ENCODE assay signal across 11 mouse cellular contexts in the genomic region with DNA sequence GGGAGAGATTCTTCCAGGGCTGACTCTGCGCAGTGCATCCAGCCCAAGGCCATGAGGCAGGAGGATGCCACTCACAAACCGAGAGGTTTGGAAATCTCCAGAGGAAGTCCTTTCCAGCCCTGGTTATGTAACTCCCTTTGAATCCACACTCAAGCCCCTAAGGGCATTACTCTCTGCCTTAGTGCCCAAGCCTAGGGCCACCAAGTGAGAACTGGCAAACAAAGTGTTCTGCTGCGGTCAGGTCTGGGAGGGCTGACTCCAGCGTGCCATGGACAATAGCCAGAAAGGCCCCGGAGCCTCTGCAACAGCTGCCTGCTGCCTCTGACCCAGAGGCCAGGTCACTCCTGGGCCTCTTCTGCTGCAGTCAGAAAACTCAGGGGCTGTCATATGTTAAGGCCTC. TPM values are rescaled to one million over a fixed set of nuclear protein-coding genes. Genes with fewer than 3 reads are reported as not detected.
DNase-seq lines count a peak whose midpoint lies in the region; ATAC-seq and TF ChIP-seq lines count a peak whose summit lies in the region.
"Had no signal": no experiment of that assay in that cellular context is flagged by ENCODE, and none has a peak within 500 bp of the region (broad histone marks: within the 10 kb centered on the region; RNA-seq: fewer than 3 reads in every experiment).

No protein-coding gene starts in this region.

- 0 out of 2 replicates have a peak, but pooled peaks have one; percentile 5 for ATAC-seq in hindbrain, embryonic 13.5 days (ENCODE audit: low FRiP score)
- no peak for ATAC-seq in hindbrain, embryonic 11.5 days (ENCODE audit: low FRiP score)
- peak; percentile 52 for ATAC-seq in lung, postnatal 0 days
- ATAC-seq in forebrain, embryonic 16.5 days = no peak

- no peak for TF ChIP-seq CTCF in lung, postnatal 0 days (IDR thresholded peaks at IDR 0.05)

- intact Hi-C loops in left cerebral cortex, postnatal 4 days (cut with DNase I) = no loop called here

- peaks cover 15% of the 10 kb centered on the region for H3K4me1 ChIP-seq in hindbrain, embryonic 13.5 days (replicated peaks)
- H3K4me1 ChIP-seq in hindbrain, embryonic 11.5 days (replicated peaks; ENCODE audit: control insufficient read depth, insufficient read depth, low read length) = no peaks in the 10 kb centered on the region
- H3K4me1 ChIP-seq in lung, postnatal 0 days (ENCODE audit: insufficient read depth, low read depth, low read length) = no peaks in the 10 kb centered on the region; the same call in 1 of the 2 replicates
- H3K4me1 ChIP-seq in forebrain, embryonic 16.5 days (replicated peaks; ENCODE audit: control insufficient read depth, insufficient read depth, low read length) = peaks cover 8% of the 10 kb centered on the region

- H3K36me3 ChIP-seq in hindbrain, embryonic 13.5 days = no peaks in the 10 kb centered on the region
- H3K36me3 ChIP-seq in hindbrain, embryonic 11.5 days (ENCODE audit: control insufficient read depth, insufficient read depth, low read length) = no peaks in the 10 kb centered on the region
- no peaks in the 10 kb centered on the region for H3K36me3 ChIP-seq in lung, postnatal 0 days (ENCODE audit: insufficient read depth, low read length)
- no peaks in the 10 kb centered on the region for H3K36me3 ChIP-seq in forebrain, embryonic 16.5 days (ENCODE audit: control insufficient read depth, insufficient read depth)
- H3K36me3 ChIP-seq: limb, embryonic 12.5 days had no signal

- H3K9ac ChIP-seq in hindbrain, embryonic 13.5 days = no peak overlapping the region
- H3K9ac ChIP-seq in hindbrain, embryonic 11.5 days (ENCODE audit: low read depth, low read length) = no peak overlapping the region
- no peak overlapping the region for H3K9ac ChIP-seq in lung, postnatal 0 days (replicated peaks; ENCODE audit: low read depth)
- no peak overlapping the region for H3K9ac ChIP-seq in forebrain, embryonic 16.5 days (replicated peaks; ENCODE audit: low read depth, low read length)
- H3K9ac ChIP-seq: limb, embryonic 12.5 days had no signal

- no peak overlapping the region for H3K27ac ChIP-seq in hindbrain, embryonic 13.5 days
- H3K27ac ChIP-seq in hindbrain, embryonic 11.5 days (ENCODE audit: low read depth, low read length) = no peak overlapping the region
- no peak overlapping the region for H3K27ac ChIP-seq in lung, postnatal 0 days (ENCODE audit: low read length)
- H3K27ac ChIP-seq in forebrain, embryonic 16.5 days (ENCODE audit: low read length) = no peak overlapping the region
- H3K27ac ChIP-seq: limb, embryonic 12.5 days had no signal

- H3K27me3 ChIP-seq in hindbrain, embryonic 13.5 days = no peaks in the 10 kb centered on the region
- H3K27me3 ChIP-seq in hindbrain, embryonic 11.5 days (ENCODE audit: control insufficient read depth, insufficient read depth, low read length) = no peaks in the 10 kb centered on the region
- H3K27me3 ChIP-seq in lung, postnatal 0 days (replicated peaks; ENCODE audit: insufficient read depth, low read length) = no peaks in the 10 kb centered on the region
- no peaks in the 10 kb centered on the region for H3K27me3 ChIP-seq in forebrain, embryonic 16.5 days (replicated peaks; ENCODE audit: control insufficient read depth, insufficient read depth, low read length)
- H3K27me3 ChIP-seq: limb, embryonic 12.5 days had no signal

- 64% methylated on average over 5 of the region's 5 CpGs for WGBS in hindbrain, embryonic 13.5 days
- WGBS in hindbrain, embryonic 11.5 days = 66% methylated on average over 5 of the region's 5 CpGs
- 49% methylated on average over 5 of the region's 5 CpGs for WGBS in lung, postnatal 0 days
- WGBS in forebrain, embryonic 16.5 days = 77% methylated on average over 5 of the region's 5 CpGs

- no peaks in the 10 kb centered on the region for H3K9me3 ChIP-seq in hindbrain, embryonic 13.5 days
- no peaks in the 10 kb centered on the region for H3K9me3 ChIP-seq in hindbrain, embryonic 11.5 days (ENCODE audit: control insufficient read depth, low read length)
- no peaks in the 10 kb centered on the region for H3K9me3 ChIP-seq in lung, postnatal 0 days (ENCODE audit: low read length)
- no peaks in the 10 kb centered on the region for H3K9me3 ChIP-seq in forebrain, embryonic 16.5 days (ENCODE audit: control insufficient read depth, low read length)
- H3K9me3 ChIP-seq: limb, embryonic 12.5 days had no signal

- no peak overlapping the region for H3K4me2 ChIP-seq in hindbrain, embryonic 13.5 days
- no peak overlapping the region for H3K4me2 ChIP-seq in hindbrain, embryonic 11.5 days (replicated peaks; ENCODE audit: low read depth, low read length)
- no peak overlapping the region for H3K4me2 ChIP-seq in lung, postnatal 0 days (replicated peaks; ENCODE audit: low read depth, low read length)
- H3K4me2 ChIP-seq in forebrain, embryonic 16.5 days (ENCODE audit: low read length) = no peak overlapping the region
- H3K4me2 ChIP-seq: limb, embryonic 12.5 days had no signal

- no peak overlapping the region for H3K4me3 ChIP-seq in hindbrain, embryonic 13.5 days
- no peak overlapping the region for H3K4me3 ChIP-seq in hindbrain, embryonic 11.5 days (ENCODE audit: low read depth, low read length)
- no peak overlapping the region for H3K4me3 ChIP-seq in lung, postnatal 0 days (ENCODE audit: low read depth, low read length)
- no peak overlapping the region for H3K4me3 ChIP-seq in forebrain, embryonic 16.5 days (replicated peaks; ENCODE audit: low read length)
- H3K4me3 ChIP-seq: limb, embryonic 12.5 days had no signal

- no peak for TF ChIP-seq EP300 in lung, postnatal 0 days (IDR thresholded peaks at IDR 0.05)

- no peak for DNase-seq in hindbrain, embryonic 11.5 days (ENCODE audit: low spot score)
- DNase-seq in adrenal gland, adult 18-20 months (ENCODE audit: low spot score in 2 of 2) = peak; percentile 40 to 43
- DNase-seq in gastrocnemius, adult 8-10 months (ENCODE audit: low spot score in 2 of 2) = peak; percentile 12 to 35
- DNase-seq in lung, postnatal 0 days (ENCODE audit: low spot score) = peak; percentile 59
- no peak for DNase-seq in left cerebral cortex, postnatal 4 days
- no peak for DNase-seq in neural tube, embryonic 10.5 days (ENCODE audit: extremely low spot score, low spot score)
- DNase-seq: right cerebral cortex, postnatal 25 days; thymus, postnatal 4 days had no signal

RNA-seq across cellular contexts. Expression of gene Thrsp, which starts 1.2 kb away (rescaled TPM):
- 1.8 and 2.6 TPM in 2 replicates for polyA plus RNA-seq in hindbrain, embryonic 13.5 days (2015; fragmentation: Nextera tagmentation; extraction: Ambion mirVana)
- 0.17 and 0.35 TPM in 2 replicates for polyA plus RNA-seq in hindbrain, embryonic 11.5 days (2014; fragmentation: Nextera tagmentation; extraction: Ambion mirVana)
- total RNA-seq in adrenal gland, adult 18-20 months (2021) = 1,000 to 10,000 TPM in 1 of 2 experiments, 100 to 1,000 TPM in 1; 976 to 2,135 TPM
- total RNA-seq in gastrocnemius, adult 8-10 months (2022) = 10 to 100 TPM in 3 of 4 experiments, 1 to 10 TPM in 1; 9.5 to 19.3 (median 15.2) TPM
- polyA plus RNA-seq in lung, postnatal 0 days (2015; fragmentation: Nextera tagmentation; extraction: Ambion mirVana) = 2.4 and 2.5 TPM in 2 replicates
- 1 to 10 TPM; 2.4 to 2.6 TPM for total RNA-seq in left cerebral cortex, postnatal 4 days (2021)
- polyA plus RNA-seq in forebrain, embryonic 16.5 days (2015; fragmentation: Nextera tagmentation; extraction: Ambion mirVana) = 4.6 and 5.3 TPM in 2 replicates

RNA-seq across cellular contexts. Expression of gene Ndufc2, which starts 18.9 kb away (rescaled TPM):
- polyA plus RNA-seq in hindbrain, embryonic 13.5 days (2015; fragmentation: Nextera tagmentation; extraction: Ambion mirVana) = 445 and 471 TPM in 2 replicates
- polyA plus RNA-seq in hindbrain, embryonic 11.5 days (2014; fragmentation: Nextera tagmentation; extraction: Ambion mirVana) = 344 and 352 TPM in 2 replicates
- 100 to 1,000 TPM; 276 to 365 TPM for total RNA-seq in adrenal gland, adult 18-20 months (2021)
- total RNA-seq in gastrocnemius, adult 8-10 months (2022) = 100 to 1,000 TPM; 261 to 279 (median 268) TPM
- polyA plus RNA-seq in lung, postnatal 0 days (2015; fragmentation: Nextera tagmentation; extraction: Ambion mirVana) = 461 and 535 TPM in 2 replicates
- 100 to 1,000 TPM; 249 to 255 TPM for total RNA-seq in left cerebral cortex, postnatal 4 days (2021)
- polyA plus RNA-seq in forebrain, embryonic 16.5 days (2015; fragmentation: Nextera tagmentation; extraction: Ambion mirVana) = 398 and 425 TPM in 2 replicates

RNA-seq across cellular contexts. Expression of gene Kctd14, which starts 32.4 kb away (rescaled TPM):
- polyA plus RNA-seq in hindbrain, embryonic 13.5 days (2015; fragmentation: Nextera tagmentation; extraction: Ambion mirVana) = 1.1 and 1.5 TPM in 2 replicates
- polyA plus RNA-seq in hindbrain, embryonic 11.5 days (2014; fragmentation: Nextera tagmentation; extraction: Ambion mirVana) = 0.46 and 0.85 TPM in 2 replicates
- total RNA-seq in adrenal gland, adult 18-20 months (2021) = 1 to 10 TPM; 1.5 to 2.0 TPM
- total RNA-seq in gastrocnemius, adult 8-10 months (2022) = under 1 TPM in 1 of 4 experiments, not detected in 3; 0.17 TPM
- 4.8 and 6.7 TPM in 2 replicates for polyA plus RNA-seq in lung, postnatal 0 days (2015; fragmentation: Nextera tagmentation; extraction: Ambion mirVana)
- total RNA-seq in left cerebral cortex, postnatal 4 days (2021) = 1 to 10 TPM in 1 of 2 experiments, under 1 TPM in 1; 0.93 to 1.1 TPM
- polyA plus RNA-seq in forebrain, embryonic 16.5 days (2015; fragmentation: Nextera tagmentation; extraction: Ambion mirVana) = 1.9 and 2.2 TPM in 2 replicates

RNA-seq across cellular contexts. Expression of gene Alg8, which starts 47.3 kb away (rescaled TPM):
- polyA plus RNA-seq in hindbrain, embryonic 13.5 days (2015; fragmentation: Nextera tagmentation; extraction: Ambion mirVana) = 16.5 and 17.4 TPM in 2 replicates
- 31.9 and 33.3 TPM in 2 replicates for polyA plus RNA-seq in hindbrain, embryonic 11.5 days (2014; fragmentation: Nextera tagmentation; extraction: Ambion mirVana)
- total RNA-seq in adrenal gland, adult 18-20 months (2021) = 10 to 100 TPM; 14.0 to 15.2 TPM
- 1 to 10 TPM; 1.9 to 3.9 (median 3.6) TPM for total RNA-seq in gastrocnemius, adult 8-10 months (2022)
- 11.0 TPM in 2 replicates for polyA plus RNA-seq in lung, postnatal 0 days (2015; fragmentation: Nextera tagmentation; extraction: Ambion mirVana)
- total RNA-seq in left cerebral cortex, postnatal 4 days (2021) = 10 to 100 TPM in 1 of 2 experiments, 1 to 10 TPM in 1; 9.4 to 12.4 TPM
- 18.6 and 19.1 TPM in 2 replicates for polyA plus RNA-seq in forebrain, embryonic 16.5 days (2015; fragmentation: Nextera tagmentation; extraction: Ambion mirVana)

Comparison
In these comparisons a context has a peak if more than half of its experiments do, and no peak if none do; other contexts are left out.
1. ATAC-seq: peak in hindbrain, embryonic 13.5 days (single experiment) and lung, postnatal 0 days (single experiment); none in hindbrain, embryonic 11.5 days (single experiment) and forebrain, embryonic 16.5 days (single experiment).
2. DNase-seq: peak in adrenal gland, adult 18-20 months (2 of 2), gastrocnemius, adult 8-10 months (2 of 2) and lung, postnatal 0 days (single experiment); none in hindbrain, embryonic 11.5 days (single experiment), left cerebral cortex, postnatal 4 days (single experiment) and neural tube, embryonic 10.5 days (single experiment).